Mouse (Mus musculus): ENCODE measurements around the gene Trim40.

The Trim40 gene

GRCm38 (mm10) chr17:36840961-36841445 is 48.9 kb downstream of the Trim40 start:
- no peak for DNase-seq (ENCODE audit: low spot score)

GRCm38 (mm10) chr17:36839931-36840330 is 50.0 kb downstream of the Trim40 start:
- no peak for DNase-seq (ENCODE audit: low spot score)

- DNase-seq (ENCODE audit: low spot score): no peak
Observed at GRCm38 (mm10) chr17:36839001-36839400, 50.9 kb downstream of the Trim40 start.

GRCm38 (mm10) chr17:36836874-36837647 is 52.9 kb downstream of the Trim40 start, which contains the start of gene Trim26:
Gene Trim26 (plus strand): TSS chr17:36837134.
- peak; percentile 100 for DNase-seq (ENCODE audit: low spot score)

- DNase-seq (ENCODE audit: low spot score): no peak
Observed at GRCm38 (mm10) chr17:36836427-36836812, 53.5 kb downstream of the Trim40 start.

GRCm38 (mm10) chr17:36835591-36836426 is 54.1 kb downstream of the Trim40 start:
- DNase-seq (ENCODE audit: low spot score): peak; percentile 90

GRCm38 (mm10) chr17:36832694-36833093 is 57.2 kb downstream of the Trim40 start:
- no peak for DNase-seq (ENCODE audit: low spot score)

Data from adipocyte (in vitro differentiated cells).